Mouse (Mus musculus) liver, adult 2 months (tissue): ENCODE data around the gene Faim.

Experiments used
- CTCF ChIP-seq: fragments of 200-500 bp; IDR thresholded peaks from 2 replicates; pipeline ENCODE4 v1.5.1; 2011; ENCODE audit warnings: low read depth, low read length, control low read depth
- POLR2A ChIP-seq: fragments of 200-500 bp; IDR thresholded peaks from 2 replicates; pipeline ENCODE4 v1.6.1; 2011; ENCODE audit warnings: low read length, control low read depth; ENCODE audit not compliant: insufficient read depth; ENCODE audit errors: extremely low read depth

- TF ChIP-seq CTCF = peak; percentile 31; the same call in 1 of the 2 replicates
- TF ChIP-seq POLR2A = no peak
These were observed 9.7 kb upstream of the Faim start for GRCm38 (mm10) chr9:98976520-98976919.
